Mouse (Mus musculus) olfactory bulb, adult 2 months (tissue): ENCODE measurements at regions not wholly inside any gene's neighbourhood (a gene's known extent, or its start where the extent isn't known, plus 50 kb on each side); places are given as distances from the start of the nearest gene placed in this dataset.

Experiments used
- CTCF ChIP-seq: fragments of 200-500 bp; IDR thresholded peaks from 2 replicates; pipeline ENCODE4 v1.5.1; 2012; ENCODE audit warnings: low read depth, mild to moderate bottlenecking, low read length, moderate library complexity; ENCODE audit not compliant: insufficient read depth
- POLR2A ChIP-seq: fragments of 200-500 bp; IDR thresholded peaks from 2 replicates; pipeline ENCODE4 v1.6.1; 2012; ENCODE audit warnings: mild to moderate bottlenecking, low read depth, low read length, moderate library complexity; ENCODE audit not compliant: insufficient read depth

DNA sequence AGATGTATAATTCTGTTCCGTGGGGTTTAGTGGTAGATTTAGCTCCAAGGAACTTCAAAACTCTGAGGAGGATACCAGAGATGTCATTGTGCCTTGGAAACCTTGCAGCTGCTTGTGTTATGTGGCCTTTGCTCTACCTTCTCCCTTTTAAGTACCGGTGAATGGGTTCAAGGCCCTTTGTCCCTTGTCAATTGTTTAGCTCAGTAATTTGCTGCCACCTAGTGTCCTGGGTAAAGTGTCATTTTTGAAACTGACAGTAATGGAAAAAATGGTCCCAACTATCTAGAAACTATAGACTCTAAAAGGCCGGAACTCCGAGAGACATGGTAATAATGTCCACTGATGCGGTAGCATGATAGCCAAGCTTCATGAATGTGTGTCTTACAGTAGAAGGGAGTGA, 90.8 kb upstream of the Phactr1 start:
- TF ChIP-seq CTCF (no peak), POLR2A (no peak)
